Mouse (Mus musculus) embryo, embryonic 11 days (tissue): ENCODE data around the gene Tnrc18.
A peak's percentile ranks its signal among the peaks of the same experiment; 100 is the strongest.

ENCODE experiments used
- DNase-seq: peaks from one replicate; pipeline ENCODE4 v3.0.0-alpha.2; 2015

The Tnrc18 gene

DNA sequence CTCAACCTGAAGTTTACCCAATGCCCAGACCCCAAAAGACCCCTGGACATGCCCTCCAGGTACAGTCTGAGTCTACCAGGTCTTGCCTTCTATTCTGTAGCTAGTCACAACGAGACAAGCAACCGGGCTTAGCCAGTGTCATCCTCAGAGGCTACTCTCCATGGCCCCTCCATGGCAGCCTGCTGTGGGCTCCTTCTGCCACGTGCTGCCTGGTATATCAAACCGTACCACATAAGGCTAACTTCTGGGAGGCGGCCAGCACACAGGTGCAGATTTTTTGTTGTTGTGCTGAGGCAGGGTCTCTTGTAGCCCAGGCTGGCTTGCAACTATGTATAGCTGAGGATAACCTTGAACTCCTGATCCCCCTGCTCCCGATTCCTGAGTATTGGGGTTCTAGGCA, 101.4 kb downstream of the Tnrc18 start:
- no peak for DNase-seq

DNA sequence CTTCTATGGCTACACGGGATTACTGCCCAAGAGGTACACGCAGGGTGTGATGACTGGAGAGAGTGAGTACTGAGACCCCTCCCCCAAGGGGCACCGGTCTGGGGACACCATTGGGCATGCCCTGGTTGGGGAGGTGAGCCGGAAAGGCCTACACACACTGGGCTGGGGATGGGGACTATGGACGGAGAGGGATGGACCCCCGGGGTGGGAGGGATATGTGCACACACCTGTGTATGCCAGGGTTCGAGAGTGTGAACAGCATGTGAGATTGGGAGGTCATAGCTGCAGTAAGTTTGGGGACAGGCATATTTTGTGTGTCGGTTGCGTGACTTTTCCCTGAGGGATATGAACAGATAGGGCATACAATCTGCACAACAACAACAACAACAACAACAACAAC, 102.4 kb downstream of the Tnrc18 start:
- no peak for DNase-seq

DNA sequence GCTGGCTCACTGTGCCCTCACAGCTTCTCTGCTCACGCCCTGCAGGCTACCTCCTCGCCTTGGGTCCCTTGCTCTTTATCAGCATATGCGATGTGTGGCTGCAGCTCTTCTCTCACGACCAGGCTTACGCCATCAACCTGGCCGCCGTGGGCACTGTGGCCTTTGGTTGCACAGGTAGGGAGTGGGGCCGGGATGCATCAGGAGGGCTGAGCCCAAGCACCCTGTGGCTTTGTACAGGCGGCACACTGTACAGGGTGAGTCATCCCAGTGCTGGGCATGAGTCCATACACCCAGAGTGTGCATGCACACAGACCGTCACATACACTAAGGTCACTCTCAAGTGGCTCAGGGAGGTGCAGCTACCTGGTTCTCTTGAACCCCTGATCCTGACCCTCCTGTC, 103.5 kb downstream of the Tnrc18 start:
- DNase-seq, result no peak

DNA sequence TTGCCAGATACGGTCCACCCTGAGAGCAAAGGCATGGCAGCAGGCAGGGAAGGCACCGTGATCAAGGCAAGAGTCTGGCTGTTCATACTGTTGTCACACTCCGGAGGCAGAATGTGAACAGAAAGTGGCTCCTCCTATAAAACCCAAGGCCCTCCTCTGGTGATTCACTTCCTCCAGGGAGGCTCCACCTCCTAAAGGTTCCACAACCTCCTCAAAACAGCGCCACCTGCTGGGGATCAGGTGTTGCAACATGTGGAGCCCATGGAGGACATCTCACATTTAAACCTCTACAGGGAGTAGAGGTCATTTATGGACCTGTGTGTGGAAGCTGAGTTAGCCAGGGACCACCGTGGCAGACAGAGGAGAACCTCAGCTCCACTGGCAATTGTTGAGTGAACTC, 105.1 kb downstream of the Tnrc18 start:
- DNase-seq, result no peak

DNA sequence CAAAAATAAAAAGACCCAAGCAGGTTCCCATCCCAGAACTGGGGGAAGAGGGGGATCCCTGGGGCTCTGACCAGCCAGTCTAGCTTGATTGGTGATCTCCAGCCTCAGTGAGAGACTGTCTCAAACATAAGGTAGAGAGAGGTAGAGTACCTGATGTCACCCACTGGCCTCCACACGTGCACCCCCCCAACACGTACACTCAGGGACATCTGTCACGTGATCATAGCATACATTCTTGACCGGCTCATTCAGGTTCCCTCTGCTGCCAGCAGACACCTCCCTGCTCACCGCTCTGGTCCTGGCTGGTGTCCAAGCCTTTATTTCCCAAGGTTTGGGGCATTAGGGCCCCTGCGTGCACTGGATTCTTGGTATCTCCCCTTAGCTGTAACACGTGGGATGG, 108.0 kb downstream of the Tnrc18 start:
- DNase-seq, result no peak

DNA sequence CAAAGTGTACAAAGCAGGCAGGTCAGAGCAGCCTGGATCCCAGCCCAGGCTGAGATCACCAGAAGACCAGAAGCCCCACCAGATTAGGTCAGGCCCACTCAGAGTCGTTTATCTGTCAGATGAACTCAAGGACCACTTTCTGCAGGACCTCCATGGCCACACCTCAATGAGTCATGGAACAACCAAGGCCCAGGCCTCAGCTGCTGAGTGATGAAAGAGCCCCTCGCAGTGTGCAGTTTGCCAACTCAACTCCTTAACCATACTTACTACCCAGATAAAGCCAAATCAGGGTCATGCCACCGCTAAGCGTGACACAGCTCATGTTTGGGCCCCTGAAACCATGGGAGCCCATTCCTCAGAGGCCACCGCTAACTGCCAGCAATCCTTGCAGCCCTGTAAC, 109.8 kb downstream of the Tnrc18 start:
- DNase-seq, result no peak

DNA sequence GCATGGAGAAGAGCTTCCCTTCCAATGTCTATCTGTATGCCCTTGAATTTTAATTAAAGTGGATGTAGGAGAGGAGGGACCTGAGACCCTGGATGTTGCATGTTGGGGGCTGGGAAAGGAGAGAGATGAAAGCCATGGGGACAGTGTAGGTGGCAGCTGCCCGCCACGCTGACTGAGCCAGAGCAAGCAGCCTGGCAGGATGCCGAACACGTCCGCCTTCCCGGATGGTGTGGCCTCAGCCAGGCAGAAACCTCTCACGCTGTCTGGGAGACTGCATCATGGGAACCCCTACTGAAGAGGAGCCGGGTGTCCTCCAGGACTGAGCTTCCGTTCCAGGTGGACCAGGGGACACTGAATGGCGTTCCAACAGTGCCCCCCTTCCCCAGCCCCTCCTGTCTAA, 113.9 kb downstream of the Tnrc18 start:
- no peak for DNase-seq

DNA sequence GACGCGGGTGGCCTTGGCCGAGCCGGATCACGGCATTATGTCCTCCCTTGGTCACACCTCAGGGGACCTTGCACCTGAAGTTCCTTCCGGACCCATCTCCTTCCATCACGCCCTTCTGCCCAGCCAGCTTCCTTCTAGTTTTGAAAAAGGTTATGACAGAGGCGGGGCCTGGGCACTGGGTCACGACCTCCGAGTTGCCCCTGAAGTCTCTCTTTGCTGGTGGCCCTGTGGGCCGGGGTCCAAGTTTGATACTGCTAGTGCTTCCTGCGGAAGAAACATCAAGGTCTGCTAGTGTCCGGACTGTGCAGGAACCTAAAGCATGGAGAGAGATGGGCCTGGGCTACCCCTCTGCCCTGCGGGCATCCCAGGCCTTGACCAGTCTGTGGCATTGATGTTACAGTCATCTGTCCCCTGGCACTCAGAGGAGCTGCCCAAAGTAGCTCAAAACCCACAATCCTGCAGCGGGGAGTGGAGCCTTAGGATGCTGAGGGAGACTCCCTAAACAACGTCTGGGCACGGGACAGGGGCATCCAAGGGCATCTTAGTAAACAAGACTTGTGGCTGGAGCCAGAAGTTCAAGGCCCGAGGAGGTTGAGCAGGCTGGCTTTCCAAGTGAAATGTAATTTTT, 114.8 kb downstream of the Tnrc18 start:
- DNase-seq, result no peak

DNA sequence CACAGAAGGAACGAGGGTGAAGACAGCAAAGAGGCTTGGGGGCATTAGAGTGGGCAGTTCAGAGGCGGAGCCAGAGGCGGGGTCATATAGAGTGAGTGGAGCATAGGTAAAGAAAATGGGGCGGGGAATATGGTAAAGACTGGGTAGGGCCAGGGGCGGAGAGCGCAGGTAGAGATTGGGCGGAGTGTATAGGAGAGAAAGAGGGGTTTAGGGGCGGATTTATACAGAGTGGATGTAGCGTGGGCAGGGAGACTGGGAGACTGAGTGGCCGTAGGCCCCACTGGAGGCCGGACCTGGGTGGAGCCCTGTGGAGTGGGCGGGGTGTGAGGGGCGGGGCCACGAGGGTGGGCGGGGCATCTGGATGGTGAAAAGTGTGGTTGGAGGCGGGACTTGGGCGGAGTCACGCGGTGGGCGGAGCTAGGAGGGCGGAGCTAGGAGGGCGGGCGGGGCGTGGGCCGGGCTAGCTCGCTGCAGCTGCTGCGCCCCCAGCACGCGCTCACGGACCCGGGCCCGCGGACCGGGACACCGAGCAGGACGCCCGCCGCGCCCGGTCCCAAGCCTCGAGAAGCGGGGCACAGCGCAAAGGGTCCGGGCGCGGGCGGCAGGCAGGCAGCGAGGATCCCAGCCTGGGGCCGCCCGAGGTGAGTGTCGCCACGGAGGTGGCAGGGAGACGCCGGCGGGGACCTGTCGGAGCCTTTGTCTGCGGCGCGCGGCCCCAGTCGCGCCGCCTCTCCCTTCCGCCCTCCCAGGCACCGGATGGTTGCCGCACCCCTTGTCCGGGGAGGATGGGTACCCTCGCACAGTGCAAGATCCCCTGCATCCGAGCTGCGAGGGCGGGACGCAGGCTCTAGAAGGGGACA, 115.6 kb downstream of the Tnrc18 start:
- peak; percentile 81 for DNase-seq

DNA sequence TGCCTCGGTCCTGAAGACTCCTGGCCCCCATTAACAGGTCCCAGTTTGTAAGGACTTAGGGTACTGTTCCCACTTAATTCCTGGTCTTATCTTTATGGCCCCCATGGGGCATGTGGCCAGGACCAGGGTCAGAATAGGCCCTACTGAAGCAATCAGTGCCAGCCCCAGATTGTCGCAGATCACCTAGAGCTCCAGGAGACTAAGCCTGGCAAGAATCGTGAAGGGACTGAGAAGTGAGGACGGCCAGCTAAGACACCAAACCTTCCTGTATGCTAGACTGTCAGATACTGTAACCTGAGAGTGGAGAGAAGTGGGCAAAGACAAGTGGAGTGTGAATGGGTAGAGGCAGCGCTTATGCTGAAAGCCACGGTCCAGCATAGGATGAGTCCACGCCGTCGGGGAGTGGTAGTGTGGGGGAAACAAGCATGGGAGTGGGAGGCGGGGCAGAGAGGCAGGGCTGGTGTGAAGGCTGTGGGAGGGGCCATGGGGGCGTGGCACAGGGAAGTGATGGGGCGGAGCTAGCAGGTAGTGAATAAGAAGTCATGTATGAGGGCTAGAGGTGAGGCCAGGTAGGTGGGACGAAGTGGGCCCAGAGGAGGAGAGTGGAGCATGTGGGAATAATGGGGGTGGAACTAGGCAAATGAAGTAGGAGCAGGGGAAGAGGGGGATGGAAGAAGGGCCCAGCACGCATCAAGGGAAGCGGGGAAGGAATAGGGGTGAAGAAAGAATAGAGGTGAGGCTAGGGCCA, 116.4 kb downstream of the Tnrc18 start:
- no peak for DNase-seq

DNA sequence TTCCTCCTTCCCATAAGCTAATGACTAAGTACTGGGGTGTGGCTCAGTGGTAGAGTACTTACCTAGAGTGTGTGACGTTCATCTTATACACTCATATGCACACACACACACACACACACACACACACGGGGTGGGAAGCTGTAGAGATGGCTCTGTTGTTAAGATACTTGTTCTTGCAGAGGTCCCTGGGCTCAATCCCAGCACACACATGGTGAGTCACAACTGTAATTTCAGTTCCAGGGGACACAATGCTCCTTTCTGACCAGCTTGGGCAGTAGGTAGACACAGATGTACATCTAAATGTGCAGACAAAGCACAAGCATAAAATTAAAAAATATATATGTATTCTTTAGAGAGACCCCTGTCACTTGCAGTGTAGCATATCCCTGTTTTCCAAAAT, 119.7 kb downstream of the Tnrc18 start:
- no peak for DNase-seq

DNA sequence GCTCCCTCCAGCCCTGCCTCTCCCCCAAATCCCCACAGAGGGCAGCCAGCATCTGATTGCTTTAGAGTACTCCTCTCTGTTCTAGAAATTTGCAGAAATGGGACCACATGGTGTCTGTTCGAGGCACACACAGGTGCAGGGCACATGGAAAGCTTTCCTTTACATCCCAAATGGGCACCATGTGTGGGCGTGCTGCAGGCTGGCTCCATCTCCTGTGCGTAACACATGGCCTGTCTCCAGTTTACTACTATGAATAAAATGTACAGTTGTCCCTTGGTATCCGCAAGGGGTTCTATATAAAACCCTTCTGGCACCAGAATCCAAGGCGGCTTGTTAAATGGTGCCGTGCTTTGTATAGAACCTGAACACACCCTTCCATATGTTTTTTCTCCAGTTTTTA, 120.6 kb downstream of the Tnrc18 start:
- DNase-seq, result no peak

DNA sequence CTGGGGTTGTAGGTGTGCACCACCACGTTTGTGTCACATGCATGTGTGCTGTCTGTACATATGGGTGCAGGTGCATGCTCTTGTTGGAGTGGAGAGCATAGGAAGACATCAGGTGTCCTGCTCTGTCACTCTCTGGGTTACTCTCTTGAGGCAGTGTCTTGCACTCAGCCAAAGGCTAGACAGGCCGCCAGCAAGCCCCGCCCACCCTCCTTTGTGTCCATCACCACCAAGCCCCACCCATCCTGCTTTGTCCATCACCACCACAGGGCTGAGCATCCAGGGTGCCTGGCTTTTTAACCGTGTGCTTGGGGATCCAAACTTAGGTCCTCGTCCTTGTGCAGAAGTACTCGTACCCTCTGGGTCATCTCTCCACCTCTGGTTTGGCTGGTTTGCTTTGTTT, 121.2 kb downstream of the Tnrc18 start:
- DNase-seq, result no peak

DNA sequence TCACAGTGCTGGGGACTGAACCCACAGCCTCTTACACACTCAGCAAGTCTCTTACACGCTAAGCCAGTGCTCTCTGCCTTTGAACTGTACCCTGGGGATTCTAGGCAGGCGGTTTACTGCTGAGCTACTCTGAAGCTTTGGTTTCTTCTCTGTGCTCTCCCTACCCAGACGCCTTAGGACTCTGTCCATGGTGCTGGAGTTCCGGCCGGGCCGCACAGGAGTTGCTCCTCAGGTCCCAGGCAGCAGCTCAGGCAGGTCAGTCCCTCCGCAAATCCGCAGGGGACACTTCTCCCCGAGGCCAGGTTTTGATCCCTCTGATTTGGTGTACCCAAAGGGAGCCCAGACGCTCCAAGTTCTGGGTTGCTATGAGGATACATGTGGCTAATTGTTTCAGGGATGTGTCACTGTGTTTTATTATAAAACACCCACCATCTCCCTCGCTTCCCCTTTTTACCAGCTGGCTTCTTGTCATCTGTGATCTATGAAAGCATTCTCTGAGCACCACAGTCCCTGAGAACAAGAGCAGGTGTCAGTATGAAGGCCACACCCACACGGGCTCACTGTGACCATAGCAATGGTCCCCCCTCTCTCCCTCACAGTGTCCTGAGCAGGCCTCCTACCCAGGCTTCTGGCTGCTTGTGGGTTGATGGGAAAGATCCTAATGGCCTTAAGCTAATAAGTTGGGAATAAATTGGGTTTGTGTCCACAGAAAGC, 122.7 kb downstream of the Tnrc18 start:
- peak; percentile 76 for DNase-seq

DNA sequence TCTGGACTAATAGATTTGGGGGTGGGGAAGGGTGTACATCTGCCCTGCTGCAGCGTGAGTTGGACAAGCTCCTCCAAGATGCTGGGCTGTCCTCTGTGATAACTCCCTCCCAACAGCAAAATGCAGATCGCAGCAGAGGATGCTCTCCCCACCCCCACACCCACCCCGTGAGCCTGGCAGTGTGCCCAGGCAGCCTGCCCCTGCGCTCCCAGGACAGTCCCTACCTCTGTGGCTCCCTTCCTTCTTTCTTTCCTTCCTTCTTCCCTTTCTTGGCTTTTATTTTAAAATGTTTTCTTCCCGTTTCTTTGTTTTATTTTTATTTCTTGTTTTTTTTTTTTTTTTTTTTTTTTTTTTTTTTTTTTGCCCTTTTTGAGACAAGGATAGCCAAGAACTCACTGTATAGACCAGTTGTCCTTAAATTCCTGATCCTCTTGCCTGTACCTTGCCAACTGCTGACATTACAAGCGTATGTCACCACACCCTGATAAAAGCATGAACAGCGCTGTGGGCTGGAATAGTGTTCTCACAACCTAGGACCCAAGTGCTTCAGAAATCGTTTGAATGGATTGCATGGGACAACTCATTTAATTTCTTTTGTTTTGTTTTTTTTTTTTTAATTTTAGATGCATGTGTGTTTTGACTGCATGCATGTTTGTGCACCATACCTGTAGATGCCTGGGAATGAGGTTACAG, 123.6 kb downstream of the Tnrc18 start:
- DNase-seq, result no peak

DNA sequence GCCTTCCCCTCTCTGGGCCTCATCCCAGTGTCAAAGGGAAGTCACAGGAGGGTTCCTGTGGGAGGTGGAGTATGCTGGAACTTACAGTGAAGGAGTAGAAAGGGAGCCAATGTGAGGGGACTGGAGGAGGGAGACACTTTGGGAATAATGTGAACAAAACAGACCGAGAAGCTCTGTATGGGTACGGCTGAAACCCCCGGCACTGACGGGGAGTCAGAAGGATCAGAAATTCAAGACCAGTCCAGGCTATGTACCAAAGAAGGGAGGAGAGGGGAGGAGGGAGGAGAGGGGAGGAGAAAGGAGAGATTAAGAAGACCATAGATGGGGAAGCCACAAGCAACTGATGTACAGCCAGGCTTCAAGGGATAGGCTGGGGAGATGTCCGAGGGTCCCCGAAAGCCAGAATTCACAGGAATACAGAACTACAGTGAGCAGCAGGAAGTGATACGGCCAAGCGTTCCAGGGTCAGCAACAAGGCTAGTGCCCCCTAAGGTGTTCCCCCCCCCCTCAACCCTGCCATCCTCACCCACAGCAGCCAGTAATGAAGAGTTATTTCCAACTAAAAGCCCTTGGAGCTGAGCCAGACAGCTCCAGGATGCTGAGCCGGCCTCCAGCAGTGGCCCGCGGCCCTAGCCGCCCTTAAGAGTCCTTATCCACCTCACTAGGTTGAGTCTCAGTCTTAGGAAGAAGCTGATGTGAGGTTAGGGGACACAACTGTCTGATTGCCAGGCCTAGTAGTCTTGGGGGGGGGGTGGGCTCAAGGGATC, 124.3 kb downstream of the Tnrc18 start:
- no peak for DNase-seq

DNA sequence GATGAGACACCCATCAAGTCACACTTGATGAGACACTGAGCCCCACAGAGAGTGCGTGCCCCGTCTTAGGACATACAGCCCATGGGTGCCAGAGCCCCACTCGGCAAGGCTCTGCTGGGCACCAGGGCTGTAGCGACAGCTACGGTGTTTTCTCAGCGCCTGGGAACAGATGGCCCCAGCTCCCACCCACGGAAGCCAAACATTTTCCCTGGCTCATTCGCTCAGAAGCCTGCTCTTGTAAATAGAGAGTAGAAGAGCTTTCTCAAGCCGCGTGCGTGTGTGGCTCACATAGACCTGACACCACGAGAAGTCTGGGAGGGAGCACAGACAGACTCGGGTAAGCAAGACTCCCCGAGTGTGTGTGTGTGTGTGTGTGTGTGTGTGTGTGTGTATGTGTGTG, 125.2 kb downstream of the Tnrc18 start, which contains the start of gene Slc29a4:
Gene Slc29a4 (plus strand): TSS at position 265 of the 400 bp plus-strand sequence.
- DNase-seq, result no peak

DNA sequence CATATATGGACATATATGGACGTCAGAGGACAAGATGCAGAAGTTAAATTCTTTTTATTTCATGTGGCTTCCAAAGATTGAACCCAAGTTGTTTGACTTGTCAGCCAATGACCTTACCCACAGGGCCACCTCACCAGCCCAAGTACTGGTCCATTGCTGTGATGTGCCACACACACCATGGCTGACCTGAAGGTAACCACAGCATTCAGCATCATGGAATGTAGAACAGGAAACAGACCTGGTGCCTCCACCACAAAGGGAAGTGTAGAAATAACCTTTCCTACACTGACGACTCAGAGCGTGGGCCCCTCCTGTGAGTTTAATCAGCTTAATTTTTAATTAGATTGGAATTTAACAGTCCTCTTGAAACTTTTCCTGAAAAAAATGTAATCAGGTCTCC, 127.1 kb downstream of the Tnrc18 start:
- no peak for DNase-seq

DNA sequence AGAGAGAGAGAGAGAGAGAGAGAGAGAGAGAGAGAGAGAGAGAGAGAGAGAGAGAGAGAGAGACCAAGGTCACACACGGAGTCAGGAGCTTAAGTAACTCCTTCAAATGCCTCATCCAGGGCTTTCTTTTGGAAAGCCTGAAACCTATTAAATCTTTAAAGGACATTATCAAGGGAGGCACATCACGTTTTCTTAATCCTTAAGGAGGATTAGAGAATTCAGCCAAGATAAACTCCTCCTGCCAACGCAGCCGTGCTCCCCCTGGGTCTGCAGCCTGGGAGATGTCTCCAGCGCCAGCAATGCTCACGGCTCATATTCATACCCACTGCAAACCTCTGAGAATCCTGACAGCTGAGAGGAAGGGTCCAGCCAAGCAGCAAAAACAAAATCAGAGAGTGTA, 128.6 kb downstream of the Tnrc18 start:
- no peak for DNase-seq

DNA sequence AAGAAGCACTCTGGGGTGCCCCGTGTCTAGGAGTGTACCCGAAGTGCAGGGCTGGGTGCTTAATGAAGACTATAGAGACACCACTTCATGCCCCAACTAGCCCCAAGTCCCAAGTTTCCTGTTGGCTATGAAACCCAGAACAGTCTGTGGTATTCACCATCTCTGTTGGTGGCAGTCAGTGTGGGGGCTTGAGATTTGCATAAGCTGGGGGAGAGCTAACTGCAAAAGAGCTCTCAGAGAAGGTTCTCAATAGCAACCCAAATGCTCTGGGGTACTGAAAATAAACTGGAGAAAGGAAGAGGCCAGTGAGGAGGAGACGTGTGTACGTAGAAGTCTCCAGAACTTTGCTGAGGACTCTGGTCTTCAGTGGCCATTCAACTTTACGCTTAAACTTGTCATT, 134.9 kb downstream of the Tnrc18 start:
- DNase-seq, result no peak

DNA sequence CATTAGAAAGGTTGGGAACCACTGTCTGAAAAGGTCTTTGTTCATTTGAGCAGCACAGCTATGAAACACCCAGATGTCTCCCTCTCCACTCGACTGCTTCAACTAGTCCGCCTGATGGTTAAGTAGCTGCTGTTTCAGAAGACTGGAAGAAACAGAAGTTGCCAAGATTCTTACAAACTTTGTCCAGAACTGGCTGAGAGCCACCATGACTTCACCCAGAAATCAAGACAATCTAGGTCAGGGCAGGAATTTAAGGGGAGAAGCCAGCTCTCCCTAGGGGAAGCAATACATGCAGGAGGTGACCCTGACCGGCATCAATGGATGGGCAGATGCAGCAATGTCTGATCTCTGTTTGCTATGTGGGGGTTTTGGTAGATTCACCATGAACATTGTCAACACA, 135.6 kb downstream of the Tnrc18 start:
- no peak for DNase-seq

DNA sequence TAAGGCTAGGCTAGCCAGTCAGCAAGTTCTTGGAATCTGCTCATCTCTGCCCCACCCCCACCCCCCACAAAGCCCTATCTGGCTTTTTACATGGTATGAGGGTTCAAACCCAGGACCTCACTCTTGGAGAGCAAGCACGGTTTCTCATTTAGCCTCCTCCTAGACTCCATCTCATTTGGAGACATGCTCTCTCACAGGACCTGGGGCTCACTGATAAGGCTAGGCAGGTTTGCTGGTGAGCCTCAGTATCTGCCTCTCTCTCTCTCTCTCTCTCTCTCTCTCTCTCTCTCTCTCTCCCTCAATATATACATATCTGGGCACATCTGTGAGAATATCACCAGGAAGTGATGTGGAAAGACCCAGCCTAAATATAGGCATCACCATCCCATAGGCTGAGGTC, 138.4 kb downstream of the Tnrc18 start:
- DNase-seq, result no peak
